Mouse (Mus musculus) layer of hippocampus, adult 11-12 months (tissue): ENCODE measurements around the gene Galnt15.
"Not testable (repeated sequence)": the region's sequence is repeated elsewhere in the genome, so short reads cannot be mapped to it uniquely, and the experiment has no call there.

Source experiments
- DNase-seq: peaks from one replicate; pipeline ENCODE4 v3.0.0; 2022; ENCODE audit warnings: low spot score

The Galnt15 gene

DNA sequence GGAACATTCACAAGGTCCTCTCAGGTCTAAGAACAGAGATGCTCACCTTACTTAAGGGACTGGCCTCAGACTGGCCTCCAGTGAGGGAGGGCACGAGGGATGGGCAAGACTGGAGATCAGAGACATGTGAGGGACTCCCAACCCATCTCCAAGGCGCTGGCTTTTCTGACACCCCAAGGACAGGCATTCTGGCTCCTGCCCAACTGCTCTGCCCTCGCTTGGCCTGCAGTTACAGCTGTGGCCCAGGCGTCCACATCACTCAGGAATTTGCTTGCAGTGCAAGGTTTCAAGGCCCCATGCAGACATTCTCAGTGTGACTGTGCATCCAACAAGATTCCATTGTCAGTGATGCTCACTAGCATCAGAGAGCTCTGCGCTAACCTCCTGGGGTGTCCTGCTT is 7.7 kb downstream of the Galnt15 start:
- no peak for DNase-seq

DNA sequence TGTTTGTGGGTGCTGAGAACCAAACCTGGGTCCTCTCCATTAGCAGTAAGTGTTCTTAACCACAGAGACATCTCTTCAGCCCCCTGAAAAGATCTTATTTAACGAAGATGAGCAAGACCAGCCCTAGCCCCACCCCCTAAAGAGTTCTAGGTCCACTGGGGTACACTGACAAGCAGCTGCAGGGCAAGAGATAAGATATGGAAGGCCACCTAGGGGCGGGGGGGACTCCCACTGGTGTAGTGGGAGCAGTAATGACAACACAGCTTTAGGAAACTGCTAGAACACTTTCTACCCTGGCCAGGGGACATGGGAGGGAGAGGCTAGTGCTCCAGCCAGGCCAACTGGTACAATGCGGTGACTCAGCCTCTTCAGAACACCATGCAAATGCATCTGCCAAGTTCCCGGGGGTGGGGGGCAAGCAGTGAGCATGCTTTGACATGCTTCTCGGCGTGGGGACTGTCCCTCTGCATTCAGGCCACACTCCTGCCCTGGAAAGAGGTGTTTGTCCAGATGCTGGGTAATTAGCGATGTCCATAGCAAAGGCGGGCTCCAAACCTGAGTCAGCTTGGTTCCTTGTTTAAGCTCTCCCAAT is 9.0 kb downstream of the Galnt15 start:
- DNase-seq, result no peak

DNA sequence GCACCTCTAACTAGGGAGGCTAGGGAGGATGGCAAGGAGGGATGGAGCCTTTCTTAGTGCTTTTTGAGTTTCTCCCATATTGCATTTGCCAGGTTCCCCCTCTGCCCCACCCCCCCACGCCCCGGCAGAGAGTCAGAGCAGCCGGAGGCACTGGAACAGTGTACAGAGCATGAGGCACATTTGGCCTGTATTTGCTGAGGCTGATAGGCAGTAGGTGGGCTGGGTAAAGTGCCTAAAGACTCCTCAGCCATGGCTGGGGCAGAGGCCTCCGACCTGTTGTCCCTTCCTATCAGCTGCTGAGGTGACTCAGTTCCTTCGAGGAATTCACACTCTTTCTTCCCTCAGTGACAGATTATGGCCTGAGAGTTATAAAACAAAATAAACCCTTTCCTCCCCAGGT is 13.3 kb downstream of the Galnt15 start:
- DNase-seq, result no peak

DNA sequence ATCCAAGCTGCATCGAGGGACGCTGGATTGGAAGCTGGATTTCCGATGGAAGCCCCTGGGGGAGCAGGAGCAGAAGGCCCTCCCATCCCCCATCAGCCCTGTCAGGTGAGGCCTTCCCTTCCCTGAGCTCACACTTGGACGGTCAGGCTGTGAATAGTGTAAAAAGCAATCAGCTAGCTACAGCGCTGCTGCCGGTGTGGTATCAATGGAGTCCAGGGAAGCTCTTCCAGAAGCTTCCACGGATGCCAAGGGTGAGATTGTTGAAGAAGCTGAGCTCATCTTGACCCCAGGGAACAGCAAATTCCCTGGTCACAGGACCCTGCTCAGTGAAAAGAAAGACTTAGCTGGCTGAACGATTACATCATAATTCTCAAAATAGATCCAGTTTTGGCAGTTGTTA is 17.6 kb downstream of the Galnt15 start:
- no peak for DNase-seq

DNA sequence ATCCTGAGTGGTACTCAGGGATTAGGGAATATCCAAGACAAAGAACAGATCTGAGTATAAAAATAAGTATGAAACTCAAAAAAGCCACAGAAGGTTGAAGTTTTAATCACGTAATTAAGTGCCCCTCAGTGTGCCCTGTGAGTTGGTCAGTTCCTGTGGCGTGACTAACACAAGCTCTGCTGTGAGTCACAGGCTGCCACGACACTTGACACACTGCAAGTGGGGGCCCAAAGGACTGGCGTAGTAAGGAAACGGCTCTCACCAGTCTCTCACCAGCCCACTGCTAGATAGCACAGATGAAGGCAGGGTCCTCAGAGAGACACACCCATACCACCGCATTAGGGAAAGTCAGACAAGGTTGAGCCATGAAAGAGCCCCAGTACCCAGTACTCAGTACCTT is 21.4 kb downstream of the Galnt15 start:
- DNase-seq, result no peak

DNA sequence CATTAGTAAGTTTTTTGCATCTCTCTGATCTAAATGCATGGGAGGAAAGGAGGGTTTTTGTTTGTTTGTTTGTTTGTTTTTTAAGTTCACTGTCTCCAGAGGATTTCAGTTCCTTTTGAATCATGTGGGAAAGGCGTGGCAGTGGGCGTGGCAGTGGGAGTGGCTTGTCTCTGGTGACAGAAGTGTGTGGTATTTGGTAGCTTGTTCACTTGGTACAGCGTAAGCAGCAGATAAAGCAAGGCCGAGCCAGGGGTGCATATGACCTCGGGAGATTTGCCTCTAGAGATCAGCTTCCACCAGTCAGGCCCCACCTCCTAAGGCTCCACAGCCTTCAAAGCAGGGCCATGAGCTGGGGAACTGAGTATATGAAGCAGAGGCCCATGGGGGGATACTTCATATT is 25.1 kb downstream of the Galnt15 start:
- DNase-seq, result no peak

DNA sequence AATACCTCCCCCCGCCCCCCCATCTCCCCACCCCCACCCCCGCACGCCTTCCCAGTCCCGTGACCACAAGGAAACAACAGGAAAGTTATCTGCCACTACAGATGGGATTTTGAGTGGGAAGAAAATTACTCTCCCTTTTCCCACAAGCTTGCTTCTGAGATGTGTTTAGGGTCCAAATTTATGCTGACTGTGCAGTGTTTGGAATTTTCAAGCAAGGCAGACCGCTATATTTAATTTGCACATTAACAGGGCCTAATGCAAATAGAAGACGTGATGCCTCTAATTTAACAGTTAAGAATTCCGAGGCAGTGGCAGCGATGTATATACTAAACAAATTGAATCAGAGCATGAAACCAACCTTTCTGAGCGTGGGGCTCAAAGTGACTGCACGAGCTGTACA is 26.0 kb downstream of the Galnt15 start:
- DNase-seq, result no peak

DNA sequence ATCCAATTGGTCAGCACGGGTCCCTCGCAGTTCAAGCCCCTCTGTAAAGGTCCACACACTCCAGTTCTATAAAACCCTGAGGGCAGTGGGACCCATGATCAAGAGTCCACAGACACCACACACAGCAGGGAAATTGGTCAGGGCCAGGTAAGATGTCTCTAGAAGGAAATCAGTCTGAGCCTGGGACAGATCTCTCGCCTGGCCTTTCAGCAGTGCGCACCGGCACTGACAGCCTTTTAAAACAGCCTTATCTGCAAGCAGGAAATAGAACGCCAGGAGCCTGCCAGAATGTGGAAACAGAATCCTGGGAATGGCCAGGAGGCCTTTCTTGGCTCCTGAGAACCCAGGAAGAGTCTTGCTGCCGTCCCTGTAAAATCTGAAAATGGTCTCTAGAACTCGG is 27.0 kb downstream of the Galnt15 start:
- no peak for DNase-seq

DNA sequence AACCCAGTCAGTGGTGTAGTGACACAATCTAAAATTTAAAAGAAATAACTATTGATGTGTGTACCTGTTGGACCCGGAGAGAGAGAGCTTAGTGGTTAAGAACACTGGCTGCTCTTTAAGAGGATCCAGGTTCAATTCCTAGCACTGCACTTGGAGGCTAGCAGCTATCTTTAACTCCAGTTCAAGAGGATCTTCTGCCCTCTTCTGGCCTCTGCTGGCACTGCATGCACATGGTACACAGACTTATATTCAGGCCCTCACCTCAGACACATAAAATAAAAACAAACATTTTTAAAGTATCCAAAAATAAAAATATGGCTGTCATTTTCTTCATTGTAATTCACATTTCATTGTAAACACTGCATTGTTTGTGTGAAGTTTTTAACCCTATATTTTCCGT is 27.9 kb downstream of the Galnt15 start:
- DNase-seq, result no peak

DNA sequence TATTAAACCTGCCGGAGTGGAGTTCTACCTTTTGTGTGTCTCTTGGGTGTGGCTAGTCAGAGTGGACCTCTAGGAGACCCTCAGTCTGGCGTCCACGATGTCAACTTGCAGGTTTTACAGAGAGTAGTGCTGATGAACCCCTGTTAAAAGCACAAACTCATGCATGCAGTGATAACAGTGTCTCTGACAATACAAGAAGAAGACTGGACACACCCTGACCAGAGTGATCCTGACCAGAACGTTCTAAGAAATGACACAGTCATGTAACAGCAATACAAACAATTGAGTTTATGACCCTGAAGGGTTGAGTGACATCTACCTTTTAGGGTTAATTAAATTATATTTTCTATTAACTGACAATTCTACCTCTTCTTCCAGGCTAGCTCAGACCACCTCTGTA is 28.9 kb downstream of the Galnt15 start:
- no peak for DNase-seq

DNA sequence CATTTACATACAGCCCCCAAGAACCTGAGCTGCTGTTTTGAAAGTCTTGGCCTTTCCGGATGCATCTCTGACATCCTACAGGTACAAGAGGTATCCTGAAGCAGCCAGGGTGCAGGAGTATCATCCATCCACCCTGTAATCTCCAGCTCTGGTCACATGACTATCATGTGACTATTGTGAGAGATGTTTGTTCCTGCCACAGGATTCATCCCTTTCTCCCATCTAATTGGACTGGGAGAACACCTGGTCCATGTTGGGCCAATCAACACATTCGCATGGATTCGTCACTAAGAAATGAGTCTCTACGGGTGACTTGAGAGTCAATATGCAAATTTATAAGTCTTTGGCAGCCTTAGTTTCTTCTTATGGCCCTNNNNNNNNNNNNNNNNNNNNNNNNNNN is 32.6 kb downstream of the Galnt15 start:
- DNase-seq, result no peak

DNA sequence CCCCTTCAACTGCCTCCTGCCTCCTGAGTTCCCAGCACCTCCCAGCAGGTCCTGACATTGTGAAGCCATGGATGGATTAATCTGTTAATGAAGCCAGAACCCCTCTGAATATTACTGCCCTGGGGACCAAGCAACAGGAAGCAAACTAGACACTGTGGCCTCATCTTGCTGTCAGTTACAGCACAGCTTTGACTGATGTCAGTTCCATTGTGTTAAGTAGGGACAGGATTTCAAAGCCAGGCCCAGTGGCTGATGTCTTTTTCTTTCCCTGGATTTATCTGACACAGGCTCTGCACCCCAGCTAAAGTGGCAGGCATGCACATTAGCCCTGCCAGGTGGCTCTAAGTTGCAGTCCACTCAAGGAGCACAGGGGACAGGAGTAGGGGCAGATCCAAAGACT is 44.0 kb downstream of the Galnt15 start:
- DNase-seq, result no peak

DNA sequence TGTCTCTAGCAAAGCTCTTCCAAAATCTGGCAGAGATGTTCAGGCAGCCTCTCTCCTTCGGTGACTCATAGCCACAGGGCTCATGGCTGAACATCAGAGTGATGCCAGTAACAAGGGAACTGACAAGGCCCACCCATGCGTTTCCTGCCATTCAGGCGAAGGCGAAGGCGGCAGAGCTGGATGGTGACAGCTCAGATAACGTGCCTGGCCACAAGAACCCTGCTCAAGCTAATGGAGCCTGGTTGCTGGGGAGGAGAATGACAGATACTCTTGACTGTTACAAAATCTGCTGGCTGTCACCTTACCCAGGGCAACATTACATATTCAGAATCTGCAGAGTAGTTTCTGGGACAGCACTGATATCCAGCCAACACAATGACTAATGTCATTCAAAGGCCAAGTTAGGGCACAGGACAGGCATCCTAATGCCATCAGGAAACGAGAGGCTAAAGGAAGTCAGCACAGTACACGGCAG is 44.5 kb downstream of the Galnt15 start:
- peak; percentile 47 for DNase-seq

DNA sequence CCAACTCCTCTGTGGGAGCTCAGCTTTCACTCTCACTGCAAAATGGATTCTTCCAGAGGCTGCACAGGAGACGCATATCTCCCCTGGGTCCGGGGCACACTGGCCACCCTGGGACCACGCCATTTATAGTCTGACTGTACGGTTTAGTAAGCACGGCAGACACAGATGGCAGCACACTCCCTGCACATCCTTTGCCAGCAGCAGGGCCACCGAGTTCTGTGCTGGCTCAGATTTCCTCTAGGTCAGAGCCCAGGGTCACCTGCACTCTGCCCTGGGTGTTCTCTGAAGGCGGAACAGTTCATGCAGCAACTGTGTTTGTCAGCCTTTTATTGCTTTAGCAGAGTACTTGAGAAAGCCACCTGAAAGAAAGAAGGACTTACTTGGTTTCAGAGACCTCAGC is 45.1 kb downstream of the Galnt15 start:
- no peak for DNase-seq

DNA sequence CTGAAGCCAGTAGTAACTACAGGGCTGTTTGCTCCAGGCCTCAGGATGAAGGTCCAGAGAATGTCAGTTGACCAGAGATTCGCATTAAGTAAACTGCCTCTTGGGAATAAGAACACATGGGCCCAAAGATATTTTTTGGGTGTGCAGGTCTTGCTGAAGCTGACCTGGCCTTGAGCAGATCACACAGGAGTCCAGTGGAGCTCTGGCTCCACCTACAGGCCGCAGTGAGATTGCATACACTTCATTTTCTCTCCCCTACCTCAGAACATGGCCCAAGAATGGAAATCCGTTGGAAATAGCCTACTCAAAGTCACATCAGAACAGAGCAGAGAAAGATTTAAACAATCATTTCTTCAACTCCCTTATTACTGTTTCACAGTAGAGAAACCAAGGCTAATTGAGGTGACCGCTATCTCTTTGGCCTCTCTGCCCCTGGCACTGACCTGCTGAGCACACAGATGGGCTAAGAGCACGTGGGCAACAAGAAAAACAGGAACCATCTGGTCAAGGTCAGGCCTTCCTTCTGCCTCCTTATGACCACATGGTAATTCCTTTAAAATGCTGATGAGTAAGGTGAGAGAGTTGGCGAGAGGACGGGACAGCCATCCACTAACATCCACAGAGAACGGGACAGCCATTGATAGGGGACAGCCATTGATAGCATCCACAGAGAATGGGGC is 48.2 kb downstream of the Galnt15 start:
- DNase-seq, result peak; percentile 66

DNA sequence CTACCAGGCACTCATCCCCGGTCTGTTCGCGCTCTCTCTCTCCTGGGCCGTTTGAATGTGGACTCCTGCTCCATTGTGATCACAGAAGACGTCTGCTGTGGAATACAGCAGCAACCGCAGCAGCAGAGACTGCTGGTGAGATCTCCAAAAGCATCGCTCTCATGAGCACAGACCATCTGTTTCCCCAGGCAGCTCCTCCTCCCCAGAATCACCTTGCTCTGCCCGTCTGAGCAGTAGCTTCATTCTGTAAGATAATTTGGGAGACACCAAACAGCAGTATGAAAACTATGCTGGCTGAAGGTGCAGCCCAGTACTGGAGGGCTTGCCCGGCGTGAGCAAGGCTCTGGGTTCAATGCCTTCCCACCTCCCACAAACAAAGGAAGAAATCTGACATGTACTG is 52.2 kb downstream of the Galnt15 start:
- no peak for DNase-seq

DNA sequence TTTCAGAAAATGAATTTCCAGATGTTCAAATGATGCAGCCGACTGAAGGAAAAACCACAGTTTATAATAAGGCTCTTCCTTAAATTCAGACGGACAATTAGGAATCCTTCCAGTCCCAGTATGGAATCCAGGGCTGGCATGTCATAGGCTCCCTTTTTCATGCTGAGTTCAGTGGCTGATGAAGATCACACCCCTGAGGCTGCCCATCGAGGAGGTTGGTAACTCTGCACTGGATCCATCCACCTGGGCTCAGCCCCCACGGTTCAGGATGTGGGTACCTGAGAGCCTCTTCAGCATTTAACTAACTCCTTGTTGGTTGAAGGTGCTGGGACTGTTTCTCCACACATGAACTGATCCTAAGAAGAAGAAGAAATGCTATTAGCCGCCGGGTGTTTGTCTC is 54.1 kb downstream of the Galnt15 start:
- no peak for DNase-seq

DNA sequence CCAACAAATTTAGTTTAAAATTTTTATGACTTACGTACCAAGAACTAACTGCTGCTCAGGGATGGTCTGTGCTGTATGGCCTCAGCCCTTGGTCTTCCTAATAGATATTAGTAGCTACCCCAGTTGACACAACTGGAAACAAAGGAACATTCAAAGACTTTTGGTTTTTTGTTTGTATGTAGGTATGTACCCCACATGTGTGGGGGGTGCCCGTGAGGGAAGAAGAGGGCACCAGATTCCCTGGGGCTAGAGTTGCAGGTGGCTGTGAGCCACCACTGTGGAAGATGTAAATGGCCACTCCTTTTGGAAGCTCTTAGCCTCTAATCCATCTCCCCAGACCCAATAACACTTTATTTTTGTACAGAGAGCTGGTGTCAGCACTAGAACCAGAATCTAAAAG is 54.7 kb downstream of the Galnt15 start:
- no peak for DNase-seq

DNA sequence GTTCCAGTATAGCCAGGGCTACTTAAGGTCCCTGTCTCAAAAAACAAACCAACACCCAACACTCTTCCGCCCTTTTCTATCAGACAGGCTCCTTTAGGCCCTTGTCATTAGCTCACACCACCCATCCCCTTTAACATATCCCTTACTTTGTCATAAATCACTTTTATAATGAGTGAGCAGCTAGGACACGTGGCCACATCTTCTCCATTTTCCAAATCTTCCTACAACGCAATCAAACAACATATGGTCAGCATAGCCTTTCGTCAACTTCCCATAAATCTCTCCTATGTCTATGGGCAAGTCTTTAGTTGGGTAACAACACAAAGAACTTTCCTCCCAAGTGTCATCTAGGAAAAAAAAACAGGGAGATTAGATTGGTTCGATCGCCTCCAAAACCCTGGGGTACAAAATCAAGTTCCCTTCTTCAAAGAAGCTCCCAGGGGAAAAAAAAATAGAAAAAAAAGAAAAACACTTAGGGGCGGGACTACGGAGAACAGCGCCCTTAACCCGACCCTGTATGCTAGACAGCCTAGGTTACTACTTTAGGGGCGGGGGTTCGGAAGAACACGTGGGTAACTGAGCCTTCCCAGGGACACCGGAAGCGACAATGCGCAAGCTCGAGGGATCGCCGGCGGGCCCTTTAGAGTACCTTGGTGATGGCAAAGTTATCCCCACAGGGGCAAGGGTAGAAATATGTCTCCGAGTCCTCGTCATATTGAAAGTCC is 56.1 kb downstream of the Galnt15 start, which contains the start of gene Oxnad1:
Gene Oxnad1 (plus strand): TSS at position 614 of the 725 bp plus-strand sequence.
- no peak for DNase-seq

DNA sequence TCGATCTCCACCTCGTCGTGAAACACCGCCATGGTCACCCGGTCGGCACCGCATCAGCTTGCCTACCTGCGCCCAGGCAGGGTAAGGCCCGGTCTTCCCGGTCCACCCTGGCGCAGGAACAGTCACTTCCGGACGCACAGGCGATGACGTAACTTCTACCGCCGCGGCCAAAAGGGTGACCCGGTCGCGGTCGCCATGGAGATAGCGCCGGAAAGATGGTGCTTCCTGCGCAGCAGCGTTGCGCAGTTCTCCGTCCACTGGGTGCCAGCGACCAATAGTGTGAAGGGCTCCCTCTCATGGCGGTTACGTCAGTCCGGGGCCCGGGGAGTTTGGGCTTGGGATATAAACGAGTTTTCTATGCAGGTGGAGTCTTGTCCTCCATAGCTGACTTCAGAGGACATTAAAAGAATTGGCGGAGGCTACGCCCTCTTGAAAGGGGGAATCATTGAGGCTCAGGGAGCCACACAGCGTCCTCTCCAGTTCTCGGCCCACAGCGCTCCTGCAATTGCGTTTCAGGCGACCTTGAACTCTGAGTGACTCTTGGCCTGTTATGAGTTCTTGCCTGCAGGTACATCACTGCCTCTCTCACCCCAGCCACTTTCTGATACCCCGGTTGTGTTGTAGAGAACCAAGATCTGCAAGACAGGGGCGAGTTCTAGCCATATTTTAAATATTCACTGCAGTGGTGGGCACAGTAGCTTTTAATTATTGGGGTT is 56.9 kb downstream of the Galnt15 start, which contains the start of gene Dph3:
Gene Dph3 (minus strand): TSS at position 244 of the 716 bp plus-strand sequence.
- peak; percentile 99 for DNase-seq

DNA sequence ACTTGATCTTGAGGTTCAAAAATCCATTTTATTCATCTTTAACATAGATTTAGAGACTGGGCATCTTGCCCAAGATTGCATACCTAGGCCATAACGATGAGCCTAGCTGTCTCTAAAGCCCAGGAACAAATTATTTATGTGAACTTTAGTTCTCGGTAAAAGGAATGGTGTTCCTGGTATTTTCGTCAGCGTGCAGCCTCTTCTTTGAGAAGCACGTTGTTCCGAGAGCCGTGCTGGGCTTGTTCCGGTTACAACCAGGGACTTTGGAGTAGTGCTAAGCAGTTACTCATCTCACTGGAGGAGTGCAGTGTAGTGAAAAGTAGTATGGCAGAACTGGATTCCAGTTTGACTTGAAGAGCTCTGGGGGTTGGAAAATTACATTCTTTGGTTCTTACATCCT is 57.4 kb downstream of the Galnt15 start:
- DNase-seq, result no peak

DNA sequence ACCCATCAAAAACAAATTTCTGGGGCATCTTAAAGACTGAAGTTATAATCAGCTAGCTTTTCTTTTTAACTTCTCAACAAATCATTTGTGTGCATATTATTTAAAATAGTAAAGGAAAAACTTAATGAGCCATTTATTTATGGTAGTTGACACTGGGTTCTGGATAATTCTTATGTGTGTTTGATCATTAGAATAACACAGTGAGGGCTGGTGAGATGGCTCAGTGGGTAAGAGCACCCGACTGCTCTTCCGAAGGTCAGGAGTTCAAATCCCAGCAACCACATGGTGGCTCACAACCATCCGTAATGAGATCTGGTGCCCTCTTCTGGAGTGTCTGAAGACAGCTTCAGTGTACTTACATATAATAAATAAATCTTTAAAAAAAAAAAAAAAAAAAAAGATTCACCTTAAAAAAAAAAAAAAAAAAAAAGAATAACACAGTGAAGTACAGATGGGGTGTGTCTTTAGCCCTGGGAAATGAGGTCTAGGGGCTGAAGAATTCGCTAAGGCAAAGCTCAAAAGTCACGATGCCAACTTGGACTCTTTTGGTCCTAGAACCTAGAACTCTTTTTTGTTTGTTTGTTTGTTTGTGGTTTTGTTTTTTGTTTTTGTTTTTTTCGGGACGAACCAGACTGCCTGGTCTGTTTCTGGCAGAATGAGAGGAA is 58.9 kb downstream of the Galnt15 start:
- DNase-seq, result not testable (repeated sequence)
